8 mouse cellular contexts compared by ENCODE assay signal in genomic region chr9:67839981-67840859, GRCm38 (mm10). TPM values are rescaled to one million over a fixed set of nuclear protein-coding genes. Genes with fewer than 3 reads are reported as not detected.
DNase-seq lines count a peak whose midpoint lies in the region; ATAC-seq lines count a peak whose summit lies in the region.

Vps13c (plus strand) TSS chr9:67840396.

- peak within 1 kb of the TSS; percentile 90 for H3K4me2 ChIP-seq in hindbrain, embryonic 15.5 days

- no peaks in the 10 kb centered on the region for H3K27me3 ChIP-seq in hindbrain, embryonic 15.5 days

- peak within 1 kb of the TSS; percentile 84 for H3K27ac ChIP-seq in hindbrain, embryonic 15.5 days (replicated peaks)

- H3K9me3 ChIP-seq in hindbrain, embryonic 15.5 days: no peaks in the 10 kb centered on the region

- peaks cover 14% of the 10 kb centered on the region for H3K4me1 ChIP-seq in hindbrain, embryonic 15.5 days (replicated peaks)

- H3K4me3 ChIP-seq in hindbrain, embryonic 15.5 days: peak within 1 kb of the TSS; percentile 64

- peak; percentile 77 for DNase-seq in T-cell, adult 2 months (ENCODE audit: low spot score)
- peak; percentile 86 to 91 for DNase-seq in cerebellum, postnatal 25 days
- DNase-seq in frontal cortex, postnatal 36 days (ENCODE audit: low spot score in 2 of 2): peak; percentile 71 to 80
- peak; percentile 62 to 75 for DNase-seq in left cerebral cortex, adult 8-10 months (ENCODE audit: low spot score in 2 of 2)
- DNase-seq in right cerebral cortex, adult 2 months (ENCODE audit: low spot score in 2 of 2): peak; percentile 75 to 79
- peak; percentile 73 for DNase-seq in urinary bladder, postnatal 25 days (ENCODE audit: low spot score)

- H3K9ac ChIP-seq in hindbrain, embryonic 15.5 days: peak within 1 kb of the TSS; percentile 61

- ATAC-seq in hindbrain, embryonic 15.5 days (ENCODE audit: low FRiP score, low read depth): peak; percentile 97
- peak; percentile 78 for ATAC-seq in megakaryocyte, adult 5-6 weeks (ENCODE audit: poor library complexity, severe bottlenecking)

- H3K36me3 ChIP-seq in hindbrain, embryonic 15.5 days: no peaks in the 10 kb centered on the region

- WGBS in hindbrain, embryonic 15.5 days: under 1% methylated on average over 27 of the region's 53 CpGs

RNA-seq across cellular contexts. Expression of gene Vps13c, which starts in this region (rescaled TPM):
- polyA plus RNA-seq in hindbrain, embryonic 15.5 days (2015; fragmentation: Nextera tagmentation; extraction: Ambion mirVana): 7.7 and 9.4 TPM in 2 replicates
- total RNA-seq in left cerebral cortex, adult 8-10 months (2022): 10 to 100 TPM; 70.6 to 84.9 (median 73.6) TPM
- total RNA-seq in megakaryocyte, adult 5-6 weeks (2015): 48.4 and 52.5 TPM in 2 replicates
- 69.1 and 73.0 TPM in 2 replicates for total RNA-seq in megakaryocyte, adult 5-6 weeks (2017)

Comparison
In these comparisons a context has a peak if more than half of its experiments do, and no peak if none do; other contexts are left out.
1. Peak in every context shown above with its lines: DNase-seq, ATAC-seq, H3K4me3 ChIP-seq and H3K27ac ChIP-seq.